Mouse (Mus musculus) adipocyte (in vitro differentiated cells): ENCODE data around the gene Dpm2.

ENCODE experiments used
- DNase-seq: peaks from one replicate; pipeline ENCODE4 v3.0.0-alpha.2; 2016; ENCODE audit warnings: low spot score

Gene Dpm2

GRCm38 (mm10) chr2:32585149-32585714, 14.6 kb downstream of the Dpm2 start:
- DNase-seq = no peak

GRCm38 (mm10) chr2:32586871-32587351, 16.3 kb downstream of the Dpm2 start, which contains the start of gene St6galnac4:
Gene St6galnac4, plus strand, starts transcription at chr2:32587095.
- DNase-seq = peak; percentile 87

GRCm38 (mm10) chr2:32587731-32588321, 17.2 kb downstream of the Dpm2 start:
- peak; percentile 26 for DNase-seq

- DNase-seq = no peak
Measured at GRCm38 (mm10) chr2:32589213-32589795, 18.6 kb downstream of the Dpm2 start.

GRCm38 (mm10) chr2:32590224-32590623, 19.6 kb downstream of the Dpm2 start:
- peak; percentile 33 for DNase-seq

GRCm38 (mm10) chr2:32591249-32591648, 20.6 kb downstream of the Dpm2 start:
- DNase-seq = no peak

GRCm38 (mm10) chr2:32596725-32597124, 26.1 kb downstream of the Dpm2 start:
- no peak for DNase-seq

GRCm38 (mm10) chr2:32597248-32597647, 26.6 kb downstream of the Dpm2 start:
- no peak for DNase-seq

- no peak for DNase-seq
Measured at GRCm38 (mm10) chr2:32597699-32598098, 27.0 kb downstream of the Dpm2 start.

- no peak for DNase-seq
Measured at GRCm38 (mm10) chr2:32598506-32598905, 27.8 kb downstream of the Dpm2 start.

- DNase-seq = no peak
Measured at GRCm38 (mm10) chr2:32599409-32599808, 28.8 kb downstream of the Dpm2 start, which contains the start of gene St6galnac6. Gene St6galnac6, plus strand, starts transcription at chr2:32599709.

GRCm38 (mm10) chr2:32601417-32602065, 30.9 kb downstream of the Dpm2 start:
- no peak for DNase-seq

- DNase-seq = no peak
Measured at GRCm38 (mm10) chr2:32602600-32603054, 32.0 kb downstream of the Dpm2 start.

GRCm38 (mm10) chr2:32604631-32605030, 34.0 kb downstream of the Dpm2 start:
- no peak for DNase-seq

- peak; percentile 81 for DNase-seq
Measured at GRCm38 (mm10) chr2:32606161-32607142, 35.8 kb downstream of the Dpm2 start.

- DNase-seq = peak; percentile 82
Measured at GRCm38 (mm10) chr2:32607262-32607947, 36.7 kb downstream of the Dpm2 start.

- peak; percentile 83 for DNase-seq
Measured at GRCm38 (mm10) chr2:32608141-32608777, 37.6 kb downstream of the Dpm2 start.

GRCm38 (mm10) chr2:32608778-32609435, 38.2 kb downstream of the Dpm2 start:
- DNase-seq = no peak

GRCm38 (mm10) chr2:32610610-32611229, 40.1 kb downstream of the Dpm2 start:
- DNase-seq = peak; percentile 39
